In genomic region chr16:16325775-16326336, GRCm38 (mm10) we compare ENCODE assay signal across 21 mouse cellular contexts. TPM values are rescaled to one million over a fixed set of nuclear protein-coding genes. Genes with fewer than 3 reads are reported as not detected.
DNase-seq lines count a peak whose midpoint lies in the region; ATAC-seq lines count a peak whose summit lies in the region.
"Had no signal": no experiment of that assay in that cellular context is flagged by ENCODE, and none has a peak within 500 bp of the region (broad histone marks: within the 10 kb centered on the region; RNA-seq: fewer than 3 reads in every experiment).

No protein-coding gene starts in this region.

- peak; percentile 2 to 10 for DNase-seq in kidney, adult 8-10 months
- no peak for DNase-seq in kidney, postnatal 4 days
- peak; percentile 84 for DNase-seq in midbrain, embryonic 11.5 days (ENCODE audit: low spot score, missing footprints)
- DNase-seq in midbrain, embryonic 10.5 days (ENCODE audit: low spot score): no peak
- DNase-seq: adrenal gland, adult 8-10 months; adrenal gland, postnatal 36 days; cerebellum, adult 11-12 months; cerebellum, adult 9-10 months; cerebellum, postnatal 25 days; gastrocnemius, postnatal 36 days; heart, adult 11 months; heart, postnatal 10 days; heart, postnatal 4 days had no signal

- H3K36me3 ChIP-seq in midbrain, embryonic 11.5 days (ENCODE audit: control insufficient read depth, insufficient read depth, low read length): no peaks in the 10 kb centered on the region; the same call in 1 of the 2 replicates
- H3K36me3 ChIP-seq in midbrain, embryonic 10.5 days: peaks cover 89% of the 10 kb centered on the region
- H3K36me3 ChIP-seq in midbrain, embryonic 13.5 days: peaks cover 46% of the 10 kb centered on the region
- H3K36me3 ChIP-seq in midbrain, embryonic 16.5 days (ENCODE audit: control insufficient read depth, insufficient read depth, low read length): peaks cover 24% of the 10 kb centered on the region

- WGBS in midbrain, embryonic 11.5 days: 68% methylated on average over 5 of the region's 5 CpGs
- WGBS in midbrain, embryonic 10.5 days: 83% methylated on average over 5 of the region's 5 CpGs
- WGBS in midbrain, embryonic 13.5 days: 55% methylated on average over 5 of the region's 5 CpGs
- WGBS in midbrain, embryonic 16.5 days: 60% methylated on average over 5 of the region's 5 CpGs

- H3K27ac ChIP-seq in midbrain, embryonic 11.5 days (ENCODE audit: low read depth, low read length): no peak overlapping the region
- no peak overlapping the region for H3K27ac ChIP-seq in midbrain, embryonic 10.5 days (replicated peaks)
- no peak overlapping the region for H3K27ac ChIP-seq in midbrain, embryonic 13.5 days
- no peak overlapping the region for H3K27ac ChIP-seq in midbrain, embryonic 16.5 days (ENCODE audit: low read length)
- H3K27ac ChIP-seq: embryonic facial prominence, embryonic 12.5 days; forebrain, embryonic 12.5 days; heart, embryonic 10.5 days; hindbrain, embryonic 12.5 days had no signal

- H3K4me2 ChIP-seq in midbrain, embryonic 11.5 days: no peak overlapping the region
- H3K4me2 ChIP-seq in midbrain, embryonic 13.5 days (replicated peaks): no peak overlapping the region
- H3K4me2 ChIP-seq in midbrain, embryonic 16.5 days (ENCODE audit: low read length): no peak overlapping the region
- H3K4me2 ChIP-seq: embryonic facial prominence, embryonic 12.5 days; forebrain, embryonic 12.5 days; hindbrain, embryonic 12.5 days had no signal

- H3K4me1 ChIP-seq in midbrain, embryonic 11.5 days (ENCODE audit: control insufficient read depth, insufficient read depth, low read length): peaks cover 4% of the 10 kb centered on the region
- peaks cover 4% of the 10 kb centered on the region; the same call in 1 of the 2 replicates for H3K4me1 ChIP-seq in midbrain, embryonic 10.5 days
- peaks cover 5% of the 10 kb centered on the region; the same call in 1 of the 2 replicates for H3K4me1 ChIP-seq in midbrain, embryonic 13.5 days (replicated peaks)
- H3K4me1 ChIP-seq in midbrain, embryonic 16.5 days (ENCODE audit: control insufficient read depth, insufficient read depth, low read length): no peaks in the 10 kb centered on the region
- H3K4me1 ChIP-seq: embryonic facial prominence, embryonic 12.5 days; forebrain, embryonic 12.5 days; heart, embryonic 10.5 days; hindbrain, embryonic 12.5 days had no signal

- no peaks in the 10 kb centered on the region for H3K27me3 ChIP-seq in midbrain, embryonic 11.5 days (ENCODE audit: control insufficient read depth, insufficient read depth, low read length)
- H3K27me3 ChIP-seq in midbrain, embryonic 10.5 days (ENCODE audit: low read depth, poor library complexity, severe bottlenecking): no peaks in the 10 kb centered on the region
- no peaks in the 10 kb centered on the region for H3K27me3 ChIP-seq in midbrain, embryonic 13.5 days
- H3K27me3 ChIP-seq in midbrain, embryonic 16.5 days (ENCODE audit: control insufficient read depth, insufficient read depth, low read depth, low read length): no peaks in the 10 kb centered on the region
- H3K27me3 ChIP-seq: embryonic facial prominence, embryonic 12.5 days; forebrain, embryonic 12.5 days; hindbrain, embryonic 12.5 days had no signal

- no peak overlapping the region for H3K4me3 ChIP-seq in midbrain, embryonic 11.5 days (ENCODE audit: low read depth, low read length)
- no peak overlapping the region for H3K4me3 ChIP-seq in midbrain, embryonic 10.5 days
- H3K4me3 ChIP-seq in midbrain, embryonic 13.5 days (replicated peaks): no peak overlapping the region
- no peak overlapping the region for H3K4me3 ChIP-seq in midbrain, embryonic 16.5 days (ENCODE audit: low read depth, low read length)
- H3K4me3 ChIP-seq: embryonic facial prominence, embryonic 12.5 days; forebrain, embryonic 12.5 days; heart, embryonic 10.5 days; hindbrain, embryonic 12.5 days had no signal

- no peaks in the 10 kb centered on the region for H3K9me3 ChIP-seq in midbrain, embryonic 11.5 days (ENCODE audit: control insufficient read depth, low read length)
- H3K9me3 ChIP-seq in midbrain, embryonic 10.5 days (replicated peaks): no peaks in the 10 kb centered on the region
- no peaks in the 10 kb centered on the region for H3K9me3 ChIP-seq in midbrain, embryonic 13.5 days
- no peaks in the 10 kb centered on the region for H3K9me3 ChIP-seq in midbrain, embryonic 16.5 days (replicated peaks; ENCODE audit: control insufficient read depth, low read length, poor library complexity, severe bottlenecking)
- H3K9me3 ChIP-seq: embryonic facial prominence, embryonic 12.5 days; forebrain, embryonic 12.5 days; heart, embryonic 10.5 days; hindbrain, embryonic 12.5 days had no signal

- no peak overlapping the region for H3K9ac ChIP-seq in midbrain, embryonic 11.5 days (ENCODE audit: low read length)
- no peak overlapping the region for H3K9ac ChIP-seq in midbrain, embryonic 13.5 days (replicated peaks)
- no peak overlapping the region for H3K9ac ChIP-seq in midbrain, embryonic 16.5 days (ENCODE audit: low read depth, low read length)
- H3K9ac ChIP-seq: embryonic facial prominence, embryonic 12.5 days; forebrain, embryonic 12.5 days; hindbrain, embryonic 12.5 days had no signal

- ATAC-seq in midbrain, embryonic 11.5 days (ENCODE audit: low FRiP score): peak; percentile 86
- ATAC-seq in midbrain, embryonic 13.5 days: peak; percentile 63; the same call in 1 of the 2 replicates
- peak; percentile 32; the same call in 1 of the 2 replicates for ATAC-seq in midbrain, embryonic 16.5 days
- ATAC-seq in erythroblast, adult 5-6 weeks (replicated peaks; ENCODE audit: low FRiP score, poor library complexity, severe bottlenecking): no peak
- ATAC-seq: hindbrain, embryonic 16.5 days had no signal

RNA-seq across cellular contexts. Expression of gene Yars2, which starts 23.1 kb away (rescaled TPM):
- 41.2 and 44.2 TPM in 2 replicates for polyA plus RNA-seq in midbrain, embryonic 11.5 days (2014; fragmentation: Nextera tagmentation; extraction: Ambion mirVana)
- polyA plus RNA-seq in midbrain, embryonic 10.5 days (2016; fragmentation: Nextera tagmentation; extraction: Ambion mirVana): 41.1 and 46.1 TPM in 2 replicates
- 26.5 and 26.8 TPM in 2 replicates for polyA plus RNA-seq in midbrain, embryonic 13.5 days (2015; fragmentation: Nextera tagmentation; extraction: Ambion mirVana)
- 25.8 and 26.4 TPM in 2 replicates for polyA plus RNA-seq in midbrain, embryonic 16.5 days (2015; fragmentation: Nextera tagmentation; extraction: Ambion mirVana)
- total RNA-seq in erythroblast, adult 5-6 weeks (2015; ENCODE audit: low replicate concordance): 7.3 and 18.8 TPM in 2 replicates
- total RNA-seq in erythroblast, adult 5-6 weeks (2017; ENCODE audit: low replicate concordance): 3.9 and 7.0 TPM in 2 replicates

RNA-seq across cellular contexts. Expression of gene Dnm1l, which starts 32.9 kb away (rescaled TPM):
- polyA plus RNA-seq in midbrain, embryonic 11.5 days (2014; fragmentation: Nextera tagmentation; extraction: Ambion mirVana): 75.5 and 82.9 TPM in 2 replicates
- 57.1 and 61.9 TPM in 2 replicates for polyA plus RNA-seq in midbrain, embryonic 10.5 days (2016; fragmentation: Nextera tagmentation; extraction: Ambion mirVana)
- polyA plus RNA-seq in midbrain, embryonic 13.5 days (2015; fragmentation: Nextera tagmentation; extraction: Ambion mirVana): 86.7 and 100 TPM in 2 replicates
- polyA plus RNA-seq in midbrain, embryonic 16.5 days (2015; fragmentation: Nextera tagmentation; extraction: Ambion mirVana): 113 and 120 TPM in 2 replicates
- 34.3 and 35.5 TPM in 2 replicates for total RNA-seq in erythroblast, adult 5-6 weeks (2015; ENCODE audit: low replicate concordance)
- 15.9 and 18.5 TPM in 2 replicates for total RNA-seq in erythroblast, adult 5-6 weeks (2017; ENCODE audit: low replicate concordance)

Comparison
In these comparisons a context has a peak if more than half of its experiments do, and no peak if none do; other contexts are left out.
1. DNase-seq: peak in kidney, adult 8-10 months (2 of 2) and midbrain, embryonic 11.5 days (single experiment); none in kidney, postnatal 4 days (0 of 2) and midbrain, embryonic 10.5 days (single experiment).